Mouse (Mus musculus) left cerebral cortex, postnatal 36 days (tissue): ENCODE measurements at regions not wholly inside any gene's neighbourhood (a gene's known extent, or its start where the extent isn't known, plus 50 kb on each side); places are given as distances from the start of the nearest gene placed in this dataset.

Source experiments
- DNase-seq, 2 experiments: peaks; one replicate each; pipeline ENCODE4 v3.0.0; 2021 to 2022; ENCODE audit warnings: low spot score in 2 of 2, mixed read lengths in 1 of 2
- intact Hi-C: fragments of 180-260 bp; cut with DNase I; formaldehyde crosslinking; loops from one replicate; pipeline ENCODE4 v1.15.1; 2025

DNA sequence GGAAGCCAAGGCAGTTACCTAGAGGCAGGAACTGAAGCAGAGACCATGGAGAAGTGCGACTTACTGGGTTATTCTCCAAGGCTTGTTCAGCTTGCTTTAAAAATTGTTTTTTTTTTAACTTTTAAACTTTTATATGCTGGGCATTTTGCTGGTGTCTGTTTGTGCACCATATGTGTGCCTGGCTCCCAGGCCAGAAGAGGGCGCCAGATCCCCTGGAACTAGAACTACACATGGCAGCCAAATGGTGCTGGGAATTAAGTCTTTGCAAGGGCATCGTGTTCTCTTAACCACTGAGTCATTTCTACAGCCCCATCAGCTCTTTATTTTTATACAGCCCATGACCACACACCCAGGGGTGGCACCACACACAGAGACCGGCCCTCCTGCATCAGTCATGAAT is 269.7 kb upstream of the Dio3 start:
- no peak for DNase-seq
- intact Hi-C loops, result no loop called here

DNA sequence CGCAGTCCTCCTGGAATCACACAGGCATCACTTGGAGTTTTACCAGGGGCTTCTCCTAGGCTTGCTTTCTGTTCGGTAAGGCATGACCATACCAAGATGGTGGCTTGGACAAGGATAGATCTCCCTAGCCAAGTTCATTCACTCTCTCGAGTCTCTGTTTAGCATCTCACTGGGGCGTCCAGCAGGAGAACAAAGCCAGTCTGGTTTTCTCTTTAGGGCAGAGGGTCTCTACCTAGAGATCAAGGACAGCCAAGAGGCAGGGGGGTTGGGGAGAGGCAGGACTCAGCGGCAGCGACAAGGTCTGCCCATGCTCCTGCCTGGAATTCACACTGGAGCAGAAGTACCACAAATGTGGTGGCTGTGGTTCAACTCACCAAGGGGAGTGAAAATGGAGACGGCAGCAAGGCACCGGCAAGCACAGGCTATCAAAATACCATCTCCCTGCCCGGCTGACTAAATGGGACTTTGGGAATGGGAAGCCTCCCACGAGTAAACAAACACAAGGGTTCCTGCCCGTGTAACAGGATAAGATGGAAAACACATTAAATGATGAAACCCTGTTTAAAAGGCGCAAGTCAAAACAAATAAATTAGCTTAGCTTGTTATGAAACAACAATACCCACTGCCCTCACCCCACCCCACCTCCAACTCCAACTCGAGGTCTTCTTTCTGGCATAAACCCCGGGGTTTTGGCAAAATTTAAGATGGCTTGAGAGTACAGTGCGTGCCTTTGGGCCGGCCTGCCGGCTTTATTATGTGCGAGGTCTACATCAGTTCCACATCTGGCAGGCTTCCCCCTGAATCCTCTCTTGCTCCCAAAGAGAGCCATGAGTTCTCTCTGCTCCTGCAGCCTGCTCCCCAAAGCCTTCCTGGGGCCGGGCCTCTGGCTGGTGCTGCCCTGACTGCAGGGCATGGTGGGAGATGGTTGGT is 258.1 kb upstream of the Dio3 start:
- DNase-seq, result no peak
- intact Hi-C loops, result no loop called here

DNA sequence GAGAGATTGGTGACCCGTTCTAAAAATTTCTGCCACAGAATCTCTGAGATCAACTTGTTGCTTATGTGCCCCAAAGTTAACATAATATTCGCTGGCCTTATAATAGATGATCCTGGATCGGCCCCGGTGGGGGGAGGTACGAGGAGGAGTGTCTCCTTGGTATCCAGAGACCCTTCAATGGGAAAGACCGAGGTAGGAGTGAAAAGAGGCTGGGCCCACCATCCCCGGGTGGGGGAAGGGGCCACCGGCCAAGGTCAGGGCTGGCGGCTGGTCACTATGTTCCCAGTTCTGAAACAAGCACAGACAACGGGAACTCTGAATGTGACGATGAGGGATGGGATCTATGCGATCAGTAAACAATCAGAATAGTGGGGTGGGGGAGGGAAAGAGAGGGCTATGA is 257.2 kb upstream of the Dio3 start:
- intact Hi-C loops, result no loop called here
- DNase-seq, result no peak

DNA sequence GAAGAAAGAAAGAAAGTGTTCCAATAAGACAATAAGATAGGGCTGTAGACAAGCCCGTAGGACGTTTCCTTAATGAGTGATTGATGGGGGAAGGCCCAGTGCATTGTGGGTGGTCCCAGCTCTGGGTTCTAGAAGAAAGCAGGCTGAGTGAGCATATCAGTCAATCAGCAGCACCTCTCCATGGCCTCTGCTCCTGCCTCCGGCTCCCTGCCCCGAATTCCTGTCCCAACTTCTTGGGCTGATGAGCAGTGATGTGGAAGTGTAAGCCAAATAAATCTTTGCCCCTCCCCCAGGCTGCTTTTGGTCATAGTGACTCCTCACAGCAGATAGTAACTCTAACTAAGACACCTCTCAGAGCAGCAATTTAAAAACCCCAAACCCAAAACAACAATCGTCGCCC is 256.2 kb upstream of the Dio3 start:
- intact Hi-C loops, result no loop called here
- DNase-seq, result no peak

DNA sequence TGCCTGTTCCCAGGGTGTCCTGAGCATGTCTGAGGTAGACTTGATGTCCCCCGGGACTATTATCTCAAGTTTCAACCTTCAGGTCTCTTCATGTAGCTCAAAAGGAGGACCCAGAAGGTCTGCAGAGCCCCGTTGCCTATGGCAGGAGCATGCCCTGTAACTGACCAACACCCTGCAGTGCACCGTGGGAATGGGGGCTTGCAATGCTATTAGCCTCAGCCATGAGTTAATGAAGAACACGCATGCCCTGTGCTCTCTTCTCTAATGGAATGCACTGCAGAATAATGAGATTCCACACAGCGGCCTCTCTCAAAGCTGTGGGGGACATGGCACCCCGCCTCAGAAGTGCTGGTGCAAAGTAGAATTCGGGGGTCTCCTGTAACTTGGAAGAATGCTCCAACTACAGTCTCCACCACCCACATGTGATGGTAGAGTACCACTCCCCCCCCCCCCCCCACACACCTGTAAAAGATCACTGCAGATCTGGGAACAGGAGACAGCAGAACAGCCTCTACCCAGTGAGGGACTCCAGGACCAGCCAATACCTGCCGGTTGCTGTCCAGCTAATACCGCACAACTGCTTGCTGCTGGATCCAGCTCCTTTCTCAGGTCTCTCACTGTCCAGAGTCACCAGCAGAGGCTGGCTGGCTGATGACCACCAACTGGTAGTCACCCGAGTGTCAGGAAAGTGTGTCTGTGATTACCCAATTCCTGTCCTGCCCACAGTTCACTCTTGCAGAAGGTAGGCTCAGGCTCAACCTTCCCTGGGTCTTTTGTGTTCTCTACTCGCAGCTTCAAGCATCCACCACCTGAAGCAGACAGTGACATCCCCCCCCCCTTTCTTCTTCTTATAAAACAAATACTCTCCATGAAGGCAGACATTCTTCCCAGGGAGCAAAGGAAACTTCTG is 255.4 kb upstream of the Dio3 start:
- no peak for DNase-seq
- intact Hi-C loops, result no loop called here

DNA sequence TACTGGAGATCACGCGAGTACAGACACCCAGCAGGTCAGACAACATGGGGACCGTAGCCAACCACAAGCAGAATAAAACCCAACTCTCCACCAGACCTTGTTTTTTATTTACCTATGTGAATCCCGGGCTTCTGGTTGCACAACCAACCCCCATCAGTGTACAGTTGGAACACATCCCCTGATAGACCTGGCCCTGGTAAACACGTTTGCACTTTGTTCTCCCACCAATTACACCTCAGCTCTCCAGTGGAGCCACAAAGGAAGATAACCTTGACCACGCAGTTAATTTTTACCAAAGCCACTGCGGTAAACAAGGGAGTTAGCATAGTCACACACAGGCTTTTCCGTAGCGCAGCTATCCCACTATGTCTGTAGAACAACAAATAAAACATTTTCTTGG is 254.6 kb upstream of the Dio3 start:
- intact Hi-C loops, result no loop called here
- no peak for DNase-seq

DNA sequence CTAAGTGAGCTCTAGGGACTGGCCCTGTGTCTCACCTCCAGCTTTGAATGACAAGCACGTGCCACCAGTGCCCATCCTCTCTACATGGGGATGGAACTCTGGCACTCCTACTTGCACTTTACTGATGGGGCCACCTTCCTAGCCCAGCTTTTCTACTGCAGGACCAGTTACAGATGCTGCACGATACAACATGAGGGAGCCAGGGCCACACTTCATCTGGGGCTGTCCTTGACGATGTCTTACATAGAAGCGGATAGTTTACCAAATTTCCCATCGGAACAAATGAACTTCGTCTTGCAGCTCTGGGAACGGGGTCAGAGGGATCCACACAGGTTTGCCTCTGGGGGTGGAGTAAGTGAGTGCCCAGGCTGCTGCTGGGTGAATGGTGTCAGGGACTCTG is 253.7 kb upstream of the Dio3 start:
- DNase-seq, result no peak
- intact Hi-C loops, result no loop called here

DNA sequence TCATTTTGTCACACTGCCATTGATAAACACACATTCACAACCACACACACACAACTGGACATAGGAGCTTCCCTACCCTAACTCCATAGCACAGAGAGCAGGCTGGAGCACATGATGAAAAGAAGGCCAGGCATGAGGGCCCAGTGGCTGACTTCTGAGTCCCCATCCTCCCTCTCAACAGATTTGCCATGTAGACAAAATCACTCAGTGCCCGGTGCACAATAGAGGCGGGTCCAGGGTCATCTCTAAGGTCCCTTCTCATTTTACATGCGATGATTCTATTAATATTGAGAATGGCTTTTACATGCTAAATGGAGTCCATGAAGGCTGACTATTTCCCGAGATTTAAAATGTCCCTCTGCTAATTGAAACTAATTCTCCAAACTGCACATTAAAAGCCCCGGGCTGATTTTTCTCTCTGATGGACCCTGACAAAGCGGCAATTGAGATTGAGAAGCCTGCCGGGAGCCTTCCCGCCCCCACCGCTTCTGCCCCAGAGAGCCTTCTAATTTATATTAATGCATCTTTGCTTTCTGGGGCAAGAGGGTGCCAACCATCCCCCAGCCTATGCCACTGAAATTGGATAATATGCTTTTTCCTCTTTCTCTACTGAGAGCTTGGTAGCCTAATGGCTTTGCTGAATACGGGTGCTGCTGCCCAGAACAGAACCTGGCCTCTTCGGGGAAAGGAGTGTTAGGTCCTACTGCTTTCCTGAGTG is 252.7 kb upstream of the Dio3 start:
- no peak for DNase-seq
- intact Hi-C loops, result no loop called here

DNA sequence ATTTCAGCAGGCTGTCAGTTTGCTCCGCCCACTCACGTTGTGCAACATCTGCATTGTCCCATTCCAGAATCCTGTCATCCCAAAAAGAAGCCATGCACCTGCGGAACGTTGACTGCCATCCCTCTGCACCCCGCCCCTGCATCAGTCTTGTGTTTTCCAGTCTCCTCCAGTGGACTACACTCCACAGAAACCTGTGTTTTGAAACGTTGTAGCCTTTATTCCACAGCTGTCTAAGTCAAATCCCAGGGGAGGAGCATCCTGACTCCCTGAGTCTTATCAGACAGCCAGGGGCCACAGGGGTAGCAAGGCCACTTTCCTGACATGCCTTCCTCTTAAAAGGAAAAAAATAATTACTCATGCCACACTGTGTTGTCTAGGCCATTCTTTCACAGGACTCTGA is 251.5 kb upstream of the Dio3 start:
- intact Hi-C loops, result no loop called here
- DNase-seq, result no peak

DNA sequence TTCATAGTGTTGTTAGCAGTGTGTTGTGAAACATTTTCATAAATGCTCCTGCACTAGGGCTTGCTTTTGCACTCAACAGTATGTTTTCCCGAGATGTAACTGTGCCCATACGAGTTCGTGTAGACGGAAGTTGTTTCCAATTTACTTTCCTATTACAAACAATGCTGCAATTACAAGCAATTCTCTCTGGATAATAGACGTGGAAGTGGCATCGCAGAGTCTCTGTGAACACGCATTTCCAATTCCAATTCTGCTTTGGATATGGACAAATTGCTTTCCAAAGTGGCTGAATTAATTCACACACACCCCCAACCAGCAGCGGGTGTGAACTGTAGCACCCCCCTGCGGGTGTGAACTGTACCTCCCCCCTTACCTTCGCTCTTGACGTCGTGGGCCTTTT is 250.9 kb upstream of the Dio3 start:
- DNase-seq, result no peak
- intact Hi-C loops, result no loop called here

DNA sequence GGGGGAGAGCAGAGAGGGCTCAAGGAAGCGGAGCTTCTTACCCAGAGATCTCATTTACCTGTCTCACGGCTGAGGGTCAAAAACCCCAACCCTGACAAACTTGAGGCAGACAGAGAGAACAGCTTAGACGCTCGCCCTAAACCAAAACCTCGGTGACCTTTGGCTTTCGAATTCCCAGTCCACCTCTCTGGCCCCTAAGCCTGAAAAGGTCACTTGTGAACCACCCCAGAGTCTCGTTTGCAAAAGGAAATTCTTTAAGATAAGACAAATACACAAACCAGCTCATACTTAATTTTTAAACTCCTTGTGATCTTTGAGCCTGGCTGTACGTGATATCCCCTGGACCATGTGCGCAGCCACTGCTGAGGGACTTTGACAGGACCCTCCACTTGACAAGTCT is 250.2 kb upstream of the Dio3 start:
- intact Hi-C loops, result no loop called here

DNA sequence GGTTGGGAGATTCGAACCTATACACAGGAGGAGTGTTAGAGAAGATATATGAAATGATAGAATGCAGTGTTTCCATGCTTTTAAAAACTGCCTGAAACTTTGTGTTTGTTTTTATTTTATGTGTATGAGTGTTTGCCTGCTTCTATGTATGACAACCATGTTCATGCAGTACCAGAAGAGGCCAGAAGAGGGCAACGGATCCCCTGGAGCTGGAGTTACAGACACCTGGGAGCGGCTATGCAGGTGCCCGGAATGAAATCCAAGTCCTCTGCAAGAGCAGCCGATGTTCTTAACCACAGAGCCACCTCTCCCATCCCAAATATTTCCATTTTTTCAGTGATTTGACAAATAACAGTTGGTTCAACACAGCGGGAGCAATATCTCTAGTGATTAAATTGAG is 247.5 kb upstream of the Dio3 start:
- intact Hi-C loops, result no loop called here

More for the DNA sequence above, 250.2 kb upstream of the Dio3 start:
- DNase-seq, result no peak

DNA sequence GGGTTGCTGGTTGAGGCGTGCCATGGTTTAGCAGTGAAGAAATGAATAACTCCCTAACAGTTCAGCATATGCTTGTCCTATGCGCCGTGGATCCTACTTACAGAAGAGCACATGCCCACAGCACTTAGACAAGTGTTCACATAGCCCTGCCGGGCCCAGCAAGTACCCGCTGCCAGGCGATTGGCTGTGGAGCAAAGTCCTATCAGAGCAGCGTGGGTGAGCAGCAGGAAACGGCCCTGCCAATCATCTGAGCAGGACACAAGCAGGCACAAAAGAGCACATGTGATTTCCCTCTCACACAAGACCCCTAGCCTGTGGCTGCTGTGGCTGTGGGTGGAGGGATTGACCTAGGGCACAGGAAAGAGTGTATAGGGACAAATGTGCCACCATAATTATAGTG is 243.7 kb upstream of the Dio3 start:
- intact Hi-C loops, result no loop called here
- no peak for DNase-seq

More for the DNA sequence above, 247.5 kb upstream of the Dio3 start:
- DNase-seq, result no peak

DNA sequence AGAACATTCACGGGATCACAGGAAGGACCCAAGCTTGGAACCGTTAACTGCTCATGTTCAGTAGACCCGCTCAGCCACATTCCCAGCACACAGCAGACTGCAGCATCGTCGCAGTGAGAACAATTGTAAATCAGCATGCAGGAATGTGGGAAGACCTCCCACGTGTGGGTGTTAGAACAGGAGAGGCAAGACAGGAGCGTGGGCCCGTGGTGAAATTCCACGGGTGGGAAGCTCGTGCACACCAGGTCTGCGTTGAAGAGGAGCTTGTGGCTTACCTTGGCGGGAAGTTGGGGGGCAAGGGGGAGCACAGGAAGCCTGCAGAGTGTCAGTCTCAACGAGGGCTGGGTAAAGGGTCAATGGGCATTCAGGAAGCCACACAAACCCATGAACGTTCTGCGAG is 238.2 kb upstream of the Dio3 start:
- peak; percentile 47 to 67 for DNase-seq
- intact Hi-C loops, result loop anchor here (10.0 kb wide), 1 partner anchor 66 kb away; no protein-coding TSS in a partner anchor

DNA sequence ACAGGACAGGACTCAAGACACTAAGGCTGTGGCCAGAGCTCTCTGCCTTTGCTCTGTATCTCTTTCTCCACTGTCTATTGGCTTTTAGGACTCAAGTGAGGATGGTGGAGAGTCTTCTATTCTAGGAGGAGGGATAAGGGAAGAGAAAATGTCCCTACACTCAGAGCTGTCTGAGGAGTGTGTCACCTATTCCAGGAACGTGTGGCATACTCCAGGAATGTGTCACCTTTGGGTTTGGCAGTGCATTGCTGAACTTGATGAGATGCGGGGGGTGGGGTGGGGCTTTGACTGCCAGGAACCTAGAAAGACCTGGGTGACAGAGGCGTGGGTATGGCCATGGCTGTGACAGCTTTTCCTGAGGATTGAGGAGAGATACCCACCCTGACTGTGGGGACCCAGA is 237.1 kb upstream of the Dio3 start:
- intact Hi-C loops, result loop anchor here (10.0 kb wide), 1 partner anchor 67 kb away; no protein-coding TSS in a partner anchor
- no peak for DNase-seq

DNA sequence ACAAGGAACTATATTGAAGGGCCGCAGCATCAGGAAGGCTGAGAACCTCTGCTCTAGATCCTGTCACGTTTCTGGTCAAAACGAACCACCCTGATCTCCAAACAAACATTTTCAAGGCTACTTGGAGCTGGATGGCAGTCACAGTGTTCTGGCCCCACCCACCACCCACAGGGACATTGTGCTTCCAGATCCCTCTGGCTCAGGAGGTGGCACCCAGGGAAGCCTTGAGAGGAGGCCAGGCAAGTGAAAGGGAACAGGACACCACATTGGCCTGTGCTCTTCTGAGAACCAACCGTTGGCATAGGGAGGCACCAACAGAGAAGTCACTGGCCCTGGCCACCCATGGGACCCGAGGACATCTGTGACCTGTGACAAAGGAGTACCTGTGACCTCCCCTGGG is 234.6 kb upstream of the Dio3 start:
- intact Hi-C loops, result loop anchor here (10.0 kb wide), 1 partner anchor 69 kb away; no protein-coding TSS in a partner anchor
- no peak for DNase-seq

DNA sequence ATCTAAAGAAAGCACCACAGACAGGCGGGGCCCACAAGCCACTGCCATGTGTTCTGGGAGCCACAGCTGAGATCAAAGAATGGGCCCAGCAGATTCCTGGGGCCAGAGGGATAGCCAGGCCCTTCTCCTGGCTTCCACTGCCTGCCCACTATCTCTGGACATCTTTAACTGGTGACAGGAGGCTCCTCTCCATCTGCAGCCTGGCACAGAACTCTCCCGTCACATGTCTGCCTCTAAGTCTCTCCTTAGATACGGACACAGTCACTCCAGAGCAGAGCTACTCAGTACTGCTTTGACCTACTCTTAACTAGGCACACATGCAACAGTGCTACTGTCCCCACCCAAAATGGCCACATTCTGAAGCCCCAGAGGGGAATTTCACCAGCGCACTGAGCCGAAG is 234.1 kb upstream of the Dio3 start:
- intact Hi-C loops, result loop anchor here (10.0 kb wide), 1 partner anchor 70 kb away; no protein-coding TSS in a partner anchor
- no peak for DNase-seq

DNA sequence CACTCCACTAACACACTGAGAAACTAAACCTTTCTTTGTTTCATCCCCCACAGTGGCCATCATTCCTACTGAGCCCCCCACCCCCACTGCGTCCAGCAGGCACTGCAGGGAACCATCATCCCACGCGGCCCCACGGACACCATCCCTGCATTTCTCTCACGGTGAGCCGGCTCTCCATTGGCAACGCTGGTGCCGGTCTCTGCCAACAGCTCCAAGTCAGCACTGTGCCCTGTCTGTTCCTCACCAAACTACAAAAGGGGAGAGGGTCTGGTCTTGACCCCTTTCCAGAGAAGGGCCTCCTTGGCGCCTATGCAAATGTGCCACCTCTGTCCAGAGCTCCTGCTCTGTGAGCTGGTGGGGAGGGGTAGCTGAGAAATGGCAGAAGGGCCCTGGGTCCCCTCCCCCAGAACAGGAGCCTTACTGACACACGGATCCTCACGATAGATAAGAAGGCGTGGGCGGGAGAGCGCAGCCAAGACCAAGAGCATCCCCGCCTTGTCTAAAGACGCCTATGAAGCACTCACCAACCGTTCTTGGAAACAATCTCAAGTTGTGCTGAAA is 233.0 kb upstream of the Dio3 start:
- intact Hi-C loops, result loop anchor here (10.0 kb wide), 1 partner anchor 71 kb away; no protein-coding TSS in a partner anchor
- DNase-seq, result no peak

DNA sequence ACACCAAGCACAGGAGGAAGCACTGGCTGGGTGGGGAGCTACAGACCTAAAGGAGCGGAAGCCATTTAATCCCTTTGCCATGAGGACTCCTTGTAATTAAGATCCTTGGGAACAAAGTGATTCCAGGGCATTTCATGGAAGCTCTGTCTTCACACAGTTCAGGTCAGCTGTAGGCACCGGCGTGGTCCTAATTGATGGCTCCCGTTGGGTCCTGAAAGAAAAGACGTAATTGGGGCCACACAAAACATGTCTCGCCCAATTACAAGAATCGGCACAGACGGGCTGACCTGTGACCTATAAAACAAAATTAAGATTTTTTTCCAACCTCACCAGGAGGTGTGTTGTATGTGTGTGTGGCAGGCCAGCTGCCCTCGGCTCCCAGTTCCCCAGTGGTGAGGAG is 232.3 kb upstream of the Dio3 start:
- DNase-seq, result no peak
- intact Hi-C loops, result loop anchor here (10.0 kb wide), 1 partner anchor 72 kb away; no protein-coding TSS in a partner anchor
